Mouse (Mus musculus): Measurements from ENCODE around the gene Bicdl1.

DNA sequence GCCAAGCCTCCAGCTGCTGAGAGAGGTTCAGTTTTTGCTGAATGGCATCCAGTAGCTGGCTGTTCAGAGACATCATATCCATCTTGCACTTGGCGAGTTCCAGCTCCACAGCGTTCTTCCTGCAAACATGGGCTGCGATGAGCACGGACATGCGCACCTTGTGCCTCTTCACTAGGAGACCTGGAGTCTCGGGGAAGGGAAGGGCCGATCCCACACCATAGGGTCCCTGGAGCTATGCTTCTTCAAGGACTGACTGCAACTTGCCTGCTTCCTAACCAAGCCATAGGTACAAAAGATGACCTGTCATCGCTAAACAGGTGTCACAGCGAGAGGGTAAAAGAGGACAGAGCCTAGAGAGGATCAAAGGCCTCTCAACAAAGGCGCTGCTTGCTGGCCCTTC lies 79.6 kb downstream of the Bicdl1 start:
- TF ChIP-seq CTCF (IDR thresholded peaks at IDR 0.05; ENCODE audit: control insufficient read depth, insufficient read depth, insufficient read length) (no peak), MAX (IDR thresholded peaks at IDR 0.05) (no peak), CEBPB (IDR thresholded peaks at IDR 0.05; ENCODE audit: low read depth) (no peak)
